Mouse (Mus musculus) erythroblast, embryonic 14.5 days (primary cell): ENCODE data around the gene Exosc2.

ENCODE experiments used
- GATA1 ChIP-seq: IDR thresholded peaks from 2 replicates; pipeline ENCODE4 v1.6.1; 2012; ENCODE audit warnings: low read length, inconsistent platforms, mixed read lengths
- TAL1 ChIP-seq: IDR thresholded peaks from 3 replicates; pipeline ENCODE4 v1.6.1; 2012; ENCODE audit warnings: low read length, inconsistent platforms, mixed read lengths

DNA sequence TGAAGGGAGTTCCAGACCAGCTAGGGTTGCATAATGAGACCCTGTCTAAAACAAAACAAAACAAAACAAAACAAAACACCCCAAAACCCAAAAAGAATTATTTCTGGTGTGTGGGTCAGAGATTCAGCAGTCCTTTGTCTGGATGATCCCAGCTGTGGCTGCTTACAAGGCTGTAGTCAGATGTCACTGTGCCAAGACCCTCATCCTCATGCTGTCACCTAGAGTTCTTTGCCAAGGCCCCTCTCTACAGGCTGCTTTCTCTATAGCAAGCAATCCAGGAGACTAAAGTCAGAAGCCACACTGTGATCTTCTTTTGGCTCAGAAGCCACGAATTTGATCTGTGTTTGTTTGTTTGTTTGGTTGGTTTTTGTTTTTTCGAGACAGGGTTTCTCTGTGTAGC is 42.2 kb downstream of the Exosc2 start:
- no peak for TF ChIP-seq GATA1
- no peak for TF ChIP-seq TAL1
